Mouse (Mus musculus) adrenal gland, adult (tissue): ENCODE measurements around the gene Wfdc18.

ENCODE experiments used
- DNase-seq, 2 experiments: peaks; one replicate each; pipeline ENCODE4 v3.0.0; 2022 to 2023; ENCODE audit warnings: low spot score in 1 of 2; ENCODE audit not compliant: inconsistent age in 2 of 2

Gene Wfdc18

GRCm38 (mm10) chr11:83708715-83709114 lies at the start of gene Wfdc18:
Gene Wfdc18 (plus strand): TSS chr11:83709015.
- DNase-seq = no peak

- DNase-seq = no peak
Measured at GRCm38 (mm10) chr11:83662204-83662603, 46.6 kb upstream of the Wfdc18 start, which contains the start of gene Ccl4. Gene Ccl4 (plus strand): TSS chr11:83662584.

GRCm38 (mm10) chr11:83663532-83663931 lies 45.3 kb upstream of the Wfdc18 start:
- no peak for DNase-seq

DNA sequence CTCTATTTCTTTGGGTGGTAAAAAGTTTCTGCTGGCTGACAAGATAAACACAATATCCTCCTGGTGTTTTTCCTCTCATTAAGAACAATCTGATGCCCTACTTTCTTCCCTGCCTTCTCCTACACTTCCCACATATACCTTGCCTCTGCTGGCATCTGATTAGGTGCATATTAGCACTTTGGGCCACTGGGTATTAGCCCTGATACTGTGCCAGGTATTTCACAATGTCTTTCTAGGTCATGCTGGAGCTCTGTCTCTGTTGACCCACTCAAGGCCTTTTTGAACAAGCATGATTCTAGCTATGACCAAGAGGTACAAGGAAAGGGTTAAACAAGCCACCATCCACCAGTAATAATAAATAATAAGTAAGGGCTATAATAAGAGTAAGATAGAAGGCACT lies 37.1 kb upstream of the Wfdc18 start:
- peak in 1 of 2 experiments; percentile 73 for DNase-seq

GRCm38 (mm10) chr11:83675665-83676064 lies 33.1 kb upstream of the Wfdc18 start:
- no peak for DNase-seq

GRCm38 (mm10) chr11:83689918-83690317 lies 18.9 kb upstream of the Wfdc18 start:
- no peak for DNase-seq

DNA sequence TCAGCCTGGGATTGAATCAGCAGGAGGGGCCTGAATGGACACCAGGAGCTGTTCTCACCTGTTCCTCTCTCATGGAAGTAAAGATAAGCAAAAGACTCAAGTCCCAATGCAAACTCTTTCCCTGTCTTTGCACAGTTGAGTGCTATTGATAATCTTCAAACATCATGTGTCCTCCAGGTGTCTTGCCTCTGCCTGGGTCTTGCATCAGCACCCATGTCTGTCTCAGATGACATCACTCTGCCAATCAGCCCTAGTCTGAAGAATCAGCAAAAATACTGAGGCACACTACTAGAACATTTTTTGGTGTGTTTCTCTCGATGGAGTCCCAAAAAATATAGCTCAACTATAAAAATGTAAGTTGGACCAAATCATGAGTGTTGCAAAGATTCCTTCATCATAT lies 16.8 kb upstream of the Wfdc18 start:
- no peak for DNase-seq

DNA sequence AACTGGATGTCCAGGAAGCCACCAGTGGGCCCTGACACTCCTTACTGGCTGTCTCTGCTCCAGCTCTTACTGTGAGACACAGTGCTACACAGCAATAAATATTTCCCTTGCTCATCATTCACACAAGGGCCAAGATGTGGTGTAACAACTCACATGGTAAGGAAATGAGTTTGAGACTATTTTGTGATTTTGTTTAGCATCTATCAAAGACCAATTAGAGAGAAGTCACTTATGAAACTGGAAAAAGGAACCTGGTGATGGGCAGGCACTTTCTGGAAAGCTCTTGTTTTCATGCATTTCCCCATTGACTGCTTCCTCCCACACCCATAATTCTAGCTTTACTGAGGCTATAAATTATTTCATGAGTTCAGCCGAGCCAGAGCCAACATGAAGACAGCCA lies 5.1 kb upstream of the Wfdc18 start, which contains the start of gene Wfdc17:
Gene Wfdc17, plus strand, starts transcription at position 287 of the 400 bp plus-strand sequence.
- DNase-seq = no peak

GRCm38 (mm10) chr11:83709683-83710082 lies 868 bp downstream of the Wfdc18 start:
- DNase-seq = no peak

GRCm38 (mm10) chr11:83712671-83713070 lies 3.9 kb downstream of the Wfdc18 start:
- no peak for DNase-seq

GRCm38 (mm10) chr11:83713925-83714324 lies 5.1 kb downstream of the Wfdc18 start:
- DNase-seq = no peak

DNA sequence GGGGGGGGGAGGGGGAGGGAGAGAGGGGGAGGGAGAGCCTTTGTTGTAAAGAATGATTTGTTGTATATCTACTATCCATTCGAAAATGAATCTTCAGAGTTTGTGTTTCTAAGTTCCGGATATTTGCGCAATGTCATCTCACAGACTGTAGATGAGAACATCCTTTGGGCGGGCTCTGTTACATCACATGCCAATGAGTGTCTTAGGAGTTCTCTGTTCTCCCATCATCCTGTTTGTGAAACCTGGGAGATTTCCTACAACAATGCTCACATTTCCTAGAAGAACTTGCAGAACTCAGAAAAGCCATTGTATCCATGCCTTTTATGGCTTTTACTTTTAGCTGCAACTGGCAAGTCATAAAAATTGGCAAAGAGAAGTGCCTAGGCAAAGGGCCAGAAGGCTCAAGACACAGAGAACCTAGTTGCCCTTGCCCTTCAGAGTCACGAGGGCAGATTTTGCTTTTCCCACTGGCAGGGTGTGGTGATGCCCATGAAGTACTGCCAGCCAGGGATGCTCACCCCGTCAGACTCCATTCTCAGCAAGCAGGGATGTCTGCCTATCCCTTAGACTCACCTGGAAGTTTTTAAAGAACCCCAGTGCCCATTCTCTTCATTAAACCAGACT lies 8.3 kb downstream of the Wfdc18 start:
- peak; percentile 63 to 79 for DNase-seq

DNA sequence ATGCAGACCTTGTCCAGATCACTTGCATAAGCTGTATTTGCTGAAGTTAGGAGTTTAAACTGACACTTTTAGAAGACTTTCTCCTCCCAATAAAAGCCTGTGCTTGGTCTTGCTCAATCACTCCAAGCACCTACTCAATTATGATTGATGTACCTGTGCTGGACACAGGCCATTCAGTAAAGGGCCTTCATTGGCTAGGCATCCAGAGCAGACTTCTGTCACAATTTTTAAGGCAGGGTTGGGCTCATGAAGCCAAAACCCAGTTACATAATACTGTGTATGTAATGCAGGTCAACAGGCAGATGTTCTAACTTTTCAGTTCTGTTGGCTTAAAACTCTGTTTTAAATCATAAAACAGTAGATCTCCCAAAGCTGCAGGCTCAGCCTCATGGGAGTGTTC lies 12.0 kb downstream of the Wfdc18 start:
- no peak for DNase-seq

DNA sequence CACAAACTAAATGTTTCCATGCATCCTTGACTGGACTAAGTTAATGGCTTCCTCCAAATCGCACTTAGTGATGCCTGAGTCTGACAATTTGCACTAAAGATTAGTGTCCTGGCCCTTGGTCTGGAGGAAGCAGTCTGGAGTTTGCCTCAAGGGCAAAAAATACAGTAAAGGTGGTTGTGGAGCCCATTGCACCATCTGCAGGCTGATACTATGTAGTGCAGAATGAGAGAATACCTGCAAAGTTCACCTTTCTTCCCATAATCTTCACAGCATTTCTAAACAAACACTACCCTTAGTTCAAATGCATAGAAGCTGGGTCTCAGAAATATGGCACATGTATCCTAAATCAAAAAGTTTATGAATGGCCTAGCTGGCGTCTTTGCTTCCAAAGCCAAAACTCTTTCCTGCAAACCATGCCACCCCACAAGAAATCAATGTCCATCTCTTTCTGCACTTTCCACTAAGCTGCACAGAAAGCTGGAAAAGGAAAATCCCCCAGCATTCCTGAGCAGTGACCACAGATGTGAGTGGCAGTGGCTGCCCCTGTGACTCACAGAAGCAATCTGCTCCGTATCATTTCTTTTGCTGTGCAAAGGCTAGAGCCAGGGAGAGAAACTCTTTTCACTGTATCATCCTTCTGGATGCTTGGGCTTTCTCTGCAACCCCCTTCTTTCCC lies 20.1 kb downstream of the Wfdc18 start:
- peak in 1 of 2 experiments; percentile 11 for DNase-seq

DNA sequence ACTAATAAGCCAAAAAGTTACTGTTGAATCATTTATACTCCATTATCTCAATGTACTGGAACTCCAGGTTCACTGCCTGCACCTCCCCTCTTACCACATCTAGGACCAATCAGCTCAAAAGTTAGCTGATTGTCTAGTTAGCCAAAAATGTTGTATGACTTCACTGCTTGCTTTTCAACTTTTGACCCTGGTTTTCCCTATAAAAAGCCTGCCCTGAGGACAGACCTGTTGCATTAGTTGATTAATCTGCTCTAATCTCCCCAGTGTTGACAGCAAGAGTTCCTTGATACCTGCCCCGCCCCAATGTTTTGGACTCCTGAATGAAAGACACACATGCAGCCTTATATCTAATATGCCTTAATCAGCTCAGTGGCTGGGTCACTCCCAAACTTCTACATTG lies 22.3 kb downstream of the Wfdc18 start:
- DNase-seq = no peak

DNA sequence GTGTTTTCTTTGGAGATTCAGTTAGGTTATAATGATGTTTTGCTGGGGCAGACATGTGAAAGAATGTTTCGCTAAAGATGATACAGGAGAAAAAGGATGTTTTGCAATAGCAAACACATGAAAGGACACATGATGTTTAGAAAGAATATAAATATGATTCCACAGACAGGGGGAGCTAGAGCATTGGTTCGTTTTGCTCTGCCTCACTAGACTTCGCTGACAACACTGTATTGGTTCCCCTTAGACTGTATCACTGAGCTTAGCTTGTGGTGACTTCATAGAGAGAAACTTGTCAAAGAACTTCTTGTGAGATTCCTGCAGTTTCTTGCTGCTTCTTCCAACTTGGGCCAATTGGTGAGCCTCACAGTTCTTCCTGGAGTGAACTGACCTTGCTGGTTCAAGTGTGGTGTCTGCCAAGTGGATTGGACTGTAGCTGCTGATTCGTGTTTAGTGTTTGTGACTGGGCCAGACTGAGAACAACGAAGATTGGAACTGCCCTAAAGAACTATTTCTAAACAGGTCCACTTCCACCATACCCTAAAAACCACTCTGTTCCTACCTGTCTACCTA lies 24.3 kb downstream of the Wfdc18 start:
- DNase-seq = no peak

DNA sequence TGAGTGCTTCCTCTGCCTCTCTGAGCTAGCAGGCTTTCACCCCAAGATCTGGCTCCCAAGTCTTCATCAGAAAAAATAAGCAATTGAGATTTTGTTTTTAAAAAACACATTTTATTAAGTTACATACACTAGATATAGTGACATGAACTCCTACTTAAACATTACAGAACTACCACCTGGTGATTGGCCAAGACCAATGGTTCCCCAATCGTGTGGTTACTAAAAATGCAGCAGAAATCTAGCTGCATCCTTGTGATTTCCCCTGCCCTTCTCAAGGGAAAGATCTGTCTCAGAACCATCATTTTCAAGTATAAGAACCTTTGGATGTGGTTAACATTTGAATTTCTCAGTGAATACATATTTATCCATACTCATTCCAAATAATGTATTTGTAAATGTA lies 25.4 kb downstream of the Wfdc18 start:
- no peak for DNase-seq

- no peak for DNase-seq
Measured at GRCm38 (mm10) chr11:83735881-83736280, 27.1 kb downstream of the Wfdc18 start.

GRCm38 (mm10) chr11:83737109-83737558 lies 28.3 kb downstream of the Wfdc18 start:
- DNase-seq = no peak

DNA sequence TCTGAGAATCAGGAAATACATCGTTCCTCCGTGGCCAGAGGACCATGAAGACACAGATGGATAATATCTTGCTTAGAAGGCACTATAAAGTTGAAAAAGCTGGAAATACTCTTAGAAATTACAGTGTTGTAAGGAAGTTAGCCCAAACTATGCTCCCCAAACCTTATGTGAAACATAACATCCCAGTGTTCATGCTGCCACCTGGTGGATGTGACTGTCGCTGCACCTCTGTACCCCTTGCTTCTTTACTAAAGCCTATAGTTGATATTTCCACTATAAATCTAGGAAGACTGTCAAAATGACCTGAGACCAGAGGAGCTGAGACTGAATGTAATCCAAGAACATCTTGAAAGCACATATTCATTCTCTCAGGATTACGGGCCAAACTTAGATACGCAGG lies 30.4 kb downstream of the Wfdc18 start:
- peak; percentile 62 to 90 for DNase-seq

- no peak for DNase-seq
Measured at GRCm38 (mm10) chr11:83740443-83740991, 31.7 kb downstream of the Wfdc18 start.

- no peak for DNase-seq
Measured at GRCm38 (mm10) chr11:83741841-83742240, 33.0 kb downstream of the Wfdc18 start.
